Mouse (Mus musculus) 3T3-L1 (cell line): ENCODE data around the gene Ctnna2.

Experiments
- DNase-seq: peaks from one replicate; pipeline ENCODE4 v3.0.0-alpha.2; 2015; ENCODE audit warnings: low read depth, low spot score

Gene Ctnna2

GRCm38 (mm10) chr6:77979241-77979961, at the start of gene Ctnna2:
Ctnna2 (minus strand) TSS chr6:77979699.
- no peak for DNase-seq

GRCm38 (mm10) chr6:77980137-77981052, 896 bp upstream of the Ctnna2 start:
- DNase-seq = peak; percentile 3

- no peak for DNase-seq
These were observed 841 bp downstream of the Ctnna2 start for GRCm38 (mm10) chr6:77978476-77979240.

GRCm38 (mm10) chr6:77970545-77971242, 8.8 kb downstream of the Ctnna2 start:
- DNase-seq = no peak

- DNase-seq = no peak
These were observed 9.7 kb downstream of the Ctnna2 start for GRCm38 (mm10) chr6:77969774-77970173.

GRCm38 (mm10) chr6:77962011-77962410, 17.5 kb downstream of the Ctnna2 start:
- DNase-seq = peak; percentile 14

- no peak for DNase-seq
These were observed 28.2 kb downstream of the Ctnna2 start for GRCm38 (mm10) chr6:77951276-77951675.

- DNase-seq = no peak
These were observed 28.8 kb downstream of the Ctnna2 start for GRCm38 (mm10) chr6:77950690-77951089.

- DNase-seq = no peak
These were observed 50.1 kb downstream of the Ctnna2 start for GRCm38 (mm10) chr6:77929375-77929774.

GRCm38 (mm10) chr6:77873150-77873549, 106.3 kb downstream of the Ctnna2 start:
- DNase-seq = no peak

GRCm38 (mm10) chr6:77869313-77869712, 110.2 kb downstream of the Ctnna2 start:
- DNase-seq = no peak

GRCm38 (mm10) chr6:77868119-77868518, 111.4 kb downstream of the Ctnna2 start:
- DNase-seq = no peak

- no peak for DNase-seq
These were observed 116.1 kb downstream of the Ctnna2 start for GRCm38 (mm10) chr6:77863379-77863778.

- DNase-seq = no peak
These were observed 116.7 kb downstream of the Ctnna2 start for GRCm38 (mm10) chr6:77862781-77863180.

GRCm38 (mm10) chr6:77849438-77849837, 130.1 kb downstream of the Ctnna2 start:
- DNase-seq = no peak

- no peak for DNase-seq
These were observed 130.7 kb downstream of the Ctnna2 start for GRCm38 (mm10) chr6:77848796-77849195.

- no peak for DNase-seq
These were observed 131.8 kb downstream of the Ctnna2 start for GRCm38 (mm10) chr6:77847651-77848050.

GRCm38 (mm10) chr6:77839076-77839475, 140.4 kb downstream of the Ctnna2 start:
- DNase-seq = no peak

GRCm38 (mm10) chr6:77838653-77839052, 140.8 kb downstream of the Ctnna2 start:
- no peak for DNase-seq

GRCm38 (mm10) chr6:77837543-77837942, 142.0 kb downstream of the Ctnna2 start:
- no peak for DNase-seq

GRCm38 (mm10) chr6:77834680-77835079, 144.8 kb downstream of the Ctnna2 start:
- DNase-seq = no peak
